Mouse (Mus musculus) kidney, postnatal 4 days (tissue): ENCODE data around the gene Dek.

Source experiments
- DNase-seq, 2 experiments: peaks; one replicate each; pipeline ENCODE4 v3.0.0; 2021; ENCODE audit warnings: mixed read lengths in 2 of 2

The Dek gene

GRCm38 (mm10) chr13:47105711-47106579, at the start of gene Dek:
Dek (minus strand) TSS chr13:47106201.
- DNase-seq, result peak; percentile 87 to 94

- DNase-seq, result no peak
Measured at GRCm38 (mm10) chr13:47154866-47155265, 48.9 kb upstream of the Dek start.

- no peak for DNase-seq
Measured at GRCm38 (mm10) chr13:47153206-47153605, 47.2 kb upstream of the Dek start.

DNA sequence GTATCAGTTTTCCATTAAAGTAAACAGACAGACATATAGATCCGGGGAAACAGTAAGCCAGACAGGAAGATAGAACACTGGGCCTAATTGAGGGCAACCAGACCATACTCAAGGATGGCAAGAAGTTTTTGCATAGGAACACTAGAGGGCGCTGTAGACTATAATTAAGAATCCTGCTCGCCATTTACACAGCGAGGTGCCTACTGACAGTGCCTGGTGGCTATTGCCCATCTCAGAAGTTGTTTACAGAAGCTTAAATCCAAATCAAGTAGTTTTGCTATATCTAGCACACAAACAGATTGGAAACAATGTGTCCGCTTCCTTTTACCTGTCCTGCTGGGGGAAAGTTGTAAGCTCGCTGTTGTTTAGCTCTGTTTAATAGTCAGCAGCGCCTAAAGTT, 46.4 kb upstream of the Dek start:
- DNase-seq, result peak; percentile 30 to 42

DNA sequence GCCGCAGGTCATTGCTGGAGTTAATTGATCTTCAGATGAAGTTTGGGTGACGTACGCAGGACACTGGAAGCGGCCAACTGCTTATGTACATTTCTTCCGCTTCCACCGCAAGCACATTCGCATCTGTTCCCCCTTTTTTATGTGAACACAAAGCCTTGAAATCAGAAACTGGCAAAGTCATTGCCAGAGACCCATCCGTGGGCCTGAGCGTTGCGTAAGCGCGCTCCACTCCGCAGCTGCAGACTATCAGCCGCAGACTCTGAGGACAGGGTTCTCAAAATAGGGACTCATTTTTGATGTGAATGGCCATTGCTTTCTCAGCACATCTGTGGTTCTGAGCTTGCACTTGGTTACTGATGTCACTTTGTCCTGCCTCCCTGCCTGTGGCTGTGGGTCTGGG, 45.1 kb upstream of the Dek start:
- DNase-seq, result no peak

- no peak for DNase-seq
Measured at GRCm38 (mm10) chr13:47149993-47150392, 44.0 kb upstream of the Dek start.

DNA sequence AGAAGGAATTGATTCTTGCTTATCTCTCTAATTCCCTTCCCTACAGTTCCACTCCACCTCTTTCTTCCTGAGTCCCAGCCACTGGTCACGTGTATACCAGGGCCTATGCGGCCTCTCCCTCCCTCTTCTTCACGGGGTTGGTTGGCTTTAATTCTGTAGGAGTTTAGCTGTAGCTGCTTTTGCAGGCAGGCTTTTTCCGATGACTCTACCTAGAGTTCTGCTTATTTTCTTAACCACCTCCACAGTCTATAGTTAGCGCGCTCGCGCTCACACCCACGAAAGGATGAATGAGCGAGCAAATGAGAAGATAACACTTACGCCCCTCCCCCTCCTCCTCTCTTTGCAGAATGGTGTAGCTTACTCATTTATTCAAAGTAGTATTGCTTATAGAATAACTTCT, 42.6 kb upstream of the Dek start:
- no peak for DNase-seq

DNA sequence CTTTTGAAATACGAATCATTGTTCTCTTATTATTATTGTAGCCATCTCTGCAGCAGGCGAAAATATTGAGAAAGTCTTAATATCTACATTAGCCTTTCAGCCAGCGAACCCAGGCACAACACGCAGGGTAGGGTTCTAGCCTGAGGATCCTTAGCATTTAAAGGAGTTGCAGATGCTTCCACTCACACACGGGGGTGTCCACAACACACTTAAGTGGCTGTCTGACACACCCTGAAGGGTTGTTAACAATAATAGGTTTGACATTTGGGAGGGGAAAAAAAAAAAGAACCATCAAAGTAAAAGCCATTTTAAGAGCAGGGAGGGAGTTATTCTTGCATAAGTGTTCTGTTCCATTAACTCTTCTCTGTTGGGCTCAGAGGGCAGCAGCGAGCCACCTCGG, 40.4 kb upstream of the Dek start:
- no peak for DNase-seq

- no peak for DNase-seq
Measured at GRCm38 (mm10) chr13:47145939-47146338, 39.9 kb upstream of the Dek start.

GRCm38 (mm10) chr13:47142764-47143163, 36.8 kb upstream of the Dek start:
- no peak for DNase-seq

DNA sequence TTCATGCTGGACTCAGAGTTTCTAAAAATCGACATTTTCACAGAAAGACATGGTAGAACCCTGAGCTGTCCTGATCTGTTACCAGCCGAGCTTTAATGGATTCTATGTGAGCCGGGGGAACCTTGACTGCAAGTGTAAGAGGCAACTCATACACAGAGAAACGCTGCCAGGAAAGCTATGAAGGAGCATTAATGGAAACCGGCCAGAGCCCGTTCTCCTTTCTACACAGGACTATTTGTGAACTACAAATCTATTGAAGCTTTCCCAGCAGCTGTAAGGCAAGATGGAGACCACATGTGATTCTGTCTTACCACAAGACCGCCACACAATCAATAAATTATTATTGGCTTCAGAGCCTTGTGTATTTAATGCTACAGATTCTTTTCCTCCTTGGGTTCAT, 29.7 kb upstream of the Dek start:
- no peak for DNase-seq

GRCm38 (mm10) chr13:47134836-47135235, 28.8 kb upstream of the Dek start:
- no peak for DNase-seq

DNA sequence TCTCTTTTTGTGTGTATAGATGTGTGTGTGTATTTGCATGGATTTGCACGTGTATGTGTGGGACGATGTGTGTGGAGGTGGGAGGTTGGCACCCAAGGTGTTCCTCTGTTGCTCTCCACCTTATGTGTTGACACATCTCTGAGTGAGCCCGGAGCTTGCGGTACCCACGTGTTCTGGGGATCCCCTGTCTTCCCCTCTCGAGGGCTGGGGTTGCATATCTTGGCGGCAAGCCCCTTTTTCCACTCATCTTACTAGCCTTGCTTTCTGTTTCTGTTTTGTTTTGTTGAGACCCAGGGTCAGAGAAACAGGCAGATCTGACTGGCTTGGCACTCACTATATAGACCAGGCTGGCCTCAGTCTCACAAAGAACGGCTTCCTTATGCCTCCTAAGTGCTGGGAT, 27.1 kb upstream of the Dek start:
- DNase-seq, result no peak

GRCm38 (mm10) chr13:47129090-47129489, 23.1 kb upstream of the Dek start:
- no peak for DNase-seq

- peak in 1 of 2 experiments; percentile 25 for DNase-seq
Measured at GRCm38 (mm10) chr13:47125595-47125994, 19.6 kb upstream of the Dek start.

- no peak for DNase-seq
Measured at GRCm38 (mm10) chr13:47124986-47125385, 19.0 kb upstream of the Dek start.

GRCm38 (mm10) chr13:47124449-47124848, 18.4 kb upstream of the Dek start:
- peak in 1 of 2 experiments; percentile 47 for DNase-seq

GRCm38 (mm10) chr13:47122537-47123430, 16.8 kb upstream of the Dek start, which contains the start of gene Rnf144b:
Rnf144b (plus strand) TSS chr13:47122656.
- DNase-seq, result peak; percentile 63 to 76

DNA sequence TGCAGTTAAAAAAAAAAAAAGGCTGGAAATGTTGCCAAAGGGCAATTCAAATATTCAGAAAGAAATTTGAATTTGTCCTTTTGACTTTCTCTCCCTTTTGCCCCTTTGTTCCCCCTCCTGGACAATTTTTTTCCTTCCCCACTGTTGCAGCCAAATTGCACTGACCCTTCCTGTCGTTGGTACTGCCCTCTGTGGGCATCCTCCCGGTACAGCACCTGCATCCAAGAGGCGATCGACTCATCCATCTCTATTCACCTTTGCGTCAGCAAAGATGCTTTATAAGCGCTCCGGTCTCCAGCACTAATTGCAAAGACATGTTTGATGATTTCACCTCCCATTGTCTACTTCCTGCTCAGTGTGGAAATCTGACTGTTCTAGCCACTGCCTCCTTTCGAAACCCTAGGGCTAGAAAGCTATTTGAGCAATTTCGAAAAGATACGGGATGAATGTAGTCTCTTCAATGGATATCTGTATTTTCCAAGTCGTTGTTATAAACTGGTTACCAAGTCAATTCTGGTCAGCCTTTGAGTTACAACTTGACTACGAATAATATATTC, 15.4 kb upstream of the Dek start:
- DNase-seq, result peak in 1 of 2 experiments; percentile 27

GRCm38 (mm10) chr13:47116000-47116399, 10.0 kb upstream of the Dek start:
- DNase-seq, result no peak

- DNase-seq, result no peak
Measured at GRCm38 (mm10) chr13:47112924-47113323, 6.9 kb upstream of the Dek start.

DNA sequence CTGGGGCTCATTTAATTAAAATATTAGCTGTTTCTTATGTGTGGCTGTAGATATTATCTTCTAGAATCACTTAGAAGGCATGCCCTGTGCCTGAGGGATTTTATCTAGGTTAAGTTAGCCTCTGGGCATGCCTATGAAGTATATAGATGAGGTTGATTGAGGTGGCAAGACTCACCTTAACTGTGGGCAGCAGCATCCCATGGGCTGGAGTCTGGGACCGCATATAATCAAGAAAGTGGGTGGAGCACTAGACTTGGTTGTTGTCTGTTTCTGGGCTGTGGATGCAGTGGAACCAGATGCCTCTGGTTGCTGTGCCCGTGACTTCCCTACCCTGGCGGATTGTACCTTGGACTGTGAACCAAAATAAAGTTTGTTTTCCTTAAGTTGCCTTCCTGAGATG, 6.1 kb upstream of the Dek start:
- DNase-seq, result no peak

GRCm38 (mm10) chr13:47111185-47111584, 5.2 kb upstream of the Dek start:
- no peak for DNase-seq
